In the genomic region with DNA sequence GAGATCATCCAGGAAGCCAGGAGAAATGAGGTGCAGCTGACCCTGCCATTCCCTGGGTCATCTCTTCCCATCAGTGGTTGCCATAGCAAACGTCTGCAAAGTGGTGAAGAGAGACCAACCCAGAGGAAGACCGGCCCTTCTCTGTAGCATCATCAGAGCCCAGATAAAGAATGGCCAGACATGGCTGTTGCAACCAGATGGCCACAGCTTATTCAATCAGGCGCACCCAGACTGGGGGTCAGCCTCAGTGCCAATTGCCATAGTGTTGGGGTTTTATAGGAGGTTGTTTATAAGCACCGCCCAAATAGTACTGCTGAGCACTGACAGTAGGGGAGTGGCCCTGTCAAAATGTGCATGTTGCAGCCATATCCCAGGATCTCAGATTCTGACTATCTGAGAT, we compare ENCODE assay signal across 8 mouse cellular contexts.
"Had no signal": no experiment of that assay in that cellular context is flagged by ENCODE, and none has a peak within 500 bp of the region (broad histone marks: within the 10 kb centered on the region; RNA-seq: fewer than 3 reads in every experiment).

No protein-coding gene starts in this region.

- DNase-seq: kidney, postnatal 10 days; kidney, postnatal 4 days; lung, embryonic 14.5 days; lung, postnatal 10 days; lung, postnatal 4 days; right cerebral cortex, postnatal 14 days; thymus, adult 2 months; thymus, postnatal 25 days had no signal
